Mouse (Mus musculus): Measurements from ENCODE around the gene Shroom4. TPM values are rescaled to one million over a fixed set of nuclear protein-coding genes. Genes with fewer than 3 reads are reported as not detected.

Shroom4 gene
- polyA plus RNA-seq, 1 experiment, result 12.1 TPM

GRCm38 (mm10) chrX:6565066-6565465, 165.4 kb downstream of the Shroom4 start:
- H3K9ac ChIP-seq (ENCODE audit: low read depth, poor library complexity, severe bottlenecking), result no peak overlapping the region
- no peak overlapping the region for H3K27ac ChIP-seq (ENCODE audit: insufficient read depth, low read length)
- H3K36me3 ChIP-seq (ENCODE audit: control insufficient read depth, insufficient read depth, low read length, poor library complexity, severe bottlenecking), result no peaks in the 10 kb centered on the region
- no peak overlapping the region for H3K4me3 ChIP-seq (ENCODE audit: low read depth, low read length)
- H3K9me3 ChIP-seq (replicated peaks; ENCODE audit: control insufficient read depth, insufficient read depth, low read length, poor library complexity, severe bottlenecking), result no peaks in the 10 kb centered on the region
- TF ChIP-seq EP300 (IDR thresholded peaks at IDR 0.05; ENCODE audit: insufficient read depth, low read depth, low read length) (no peak), CTCF (IDR thresholded peaks at IDR 0.05; ENCODE audit: low read depth, low read length) (no peak), POLR2A (IDR thresholded peaks at IDR 0.05; ENCODE audit: insufficient read depth, low read length) (no peak)
- H3K4me1 ChIP-seq (ENCODE audit: control insufficient read depth, insufficient read depth, low read length), result no peaks in the 10 kb centered on the region
- no peaks in the 10 kb centered on the region for H3K27me3 ChIP-seq (ENCODE audit: control insufficient read depth, insufficient read depth, low read length, poor library complexity, severe bottlenecking)

DNA sequence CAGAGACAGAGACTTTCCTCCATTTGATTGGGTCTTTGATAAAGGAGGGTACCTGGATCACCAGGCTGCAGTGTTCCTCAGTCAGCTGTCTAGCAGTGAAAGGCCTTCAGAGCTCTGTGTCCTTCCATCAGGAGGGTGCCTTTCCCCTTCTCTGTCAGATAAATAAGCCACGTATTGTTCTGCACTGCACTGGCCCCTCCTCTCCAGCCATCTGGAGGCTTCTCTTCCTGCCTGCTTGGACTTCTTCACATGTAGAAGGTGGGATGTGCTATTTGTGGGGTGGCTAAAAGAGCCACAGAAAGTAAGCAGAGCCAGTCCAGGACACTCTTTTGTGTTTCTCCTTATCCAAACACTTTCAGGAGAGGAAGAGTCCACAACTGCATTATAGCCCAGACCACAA, 174.9 kb downstream of the Shroom4 start:
- H3K27me3 ChIP-seq (ENCODE audit: control insufficient read depth, insufficient read depth, low read length, poor library complexity, severe bottlenecking), result no peaks in the 10 kb centered on the region
- TF ChIP-seq POLR2A (IDR thresholded peaks at IDR 0.05; ENCODE audit: insufficient read depth, low read length) (no peak), EP300 (IDR thresholded peaks at IDR 0.05; ENCODE audit: insufficient read depth, low read depth, low read length) (no peak), CTCF (IDR thresholded peaks at IDR 0.05; ENCODE audit: low read depth, low read length) (no peak)
- H3K4me3 ChIP-seq (ENCODE audit: low read depth, low read length), result no peak overlapping the region
- H3K9ac ChIP-seq (ENCODE audit: low read depth, poor library complexity, severe bottlenecking), result no peak overlapping the region
- no peak overlapping the region for H3K27ac ChIP-seq (ENCODE audit: insufficient read depth, low read length)
- H3K4me1 ChIP-seq (ENCODE audit: control insufficient read depth, insufficient read depth, low read length), result no peaks in the 10 kb centered on the region
- no peaks in the 10 kb centered on the region for H3K9me3 ChIP-seq (replicated peaks; ENCODE audit: control insufficient read depth, insufficient read depth, low read length, poor library complexity, severe bottlenecking)
- no peaks in the 10 kb centered on the region for H3K36me3 ChIP-seq (ENCODE audit: control insufficient read depth, insufficient read depth, low read length, poor library complexity, severe bottlenecking)

DNA sequence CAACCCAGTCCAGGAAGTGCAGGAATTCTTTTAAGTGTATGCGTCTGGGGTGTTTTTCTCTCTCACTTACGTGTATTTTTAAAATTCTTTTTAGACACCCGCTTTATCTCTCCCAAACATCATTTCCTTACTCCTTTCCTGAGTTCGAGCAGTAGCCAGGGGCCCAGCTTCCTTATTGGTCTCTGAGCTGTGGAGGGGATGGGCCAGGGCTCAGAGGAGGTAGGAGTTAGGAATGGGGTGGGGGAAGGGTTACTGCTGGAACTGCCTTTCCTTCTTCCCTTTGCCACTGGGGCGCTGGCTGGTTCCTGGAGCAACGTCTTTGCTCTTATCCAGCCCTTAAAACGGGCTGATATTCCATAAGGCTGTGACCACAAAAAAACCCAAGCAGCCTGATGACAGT, 177.3 kb downstream of the Shroom4 start:
- Histone ChIP-seq H3K9me3 (replicated peaks; ENCODE audit: control insufficient read depth, insufficient read depth, low read length, poor library complexity, severe bottlenecking) (no peaks in the 10 kb centered on the region), H3K36me3 (ENCODE audit: control insufficient read depth, insufficient read depth, low read length, poor library complexity, severe bottlenecking) (no peaks in the 10 kb centered on the region), H3K4me3 (ENCODE audit: low read depth, low read length) (no peak overlapping the region), H3K4me1 (ENCODE audit: control insufficient read depth, insufficient read depth, low read length) (no peaks in the 10 kb centered on the region), H3K27me3 (ENCODE audit: control insufficient read depth, insufficient read depth, low read length, poor library complexity, severe bottlenecking) (no peaks in the 10 kb centered on the region), H3K27ac (ENCODE audit: insufficient read depth, low read length) (no peak overlapping the region), H3K9ac (ENCODE audit: low read depth, poor library complexity, severe bottlenecking) (no peak overlapping the region)
- TF ChIP-seq CTCF (IDR thresholded peaks at IDR 0.05; ENCODE audit: low read depth, low read length) (no peak), POLR2A (IDR thresholded peaks at IDR 0.05; ENCODE audit: insufficient read depth, low read length) (no peak)

DNA sequence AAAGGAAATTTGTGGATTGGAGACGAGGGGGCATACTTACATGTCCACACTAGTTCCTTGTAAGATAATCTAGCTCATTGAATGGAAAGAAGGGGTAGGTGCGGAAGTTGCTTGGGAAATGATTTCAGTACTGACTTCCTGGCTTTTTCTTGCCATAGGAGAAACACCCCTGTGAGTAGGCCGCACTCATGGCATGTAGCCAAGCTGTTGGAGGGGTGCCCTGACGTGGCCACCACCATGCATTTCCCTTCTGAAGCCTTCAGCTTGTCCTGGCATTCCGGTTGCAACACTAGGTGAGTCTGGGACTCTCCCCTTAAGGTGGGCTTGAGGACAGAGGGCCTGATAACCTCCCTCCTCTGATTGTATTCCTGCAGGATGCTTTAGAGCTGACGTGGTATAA, 181.0 kb downstream of the Shroom4 start:
- Histone ChIP-seq H3K4me1 (ENCODE audit: control insufficient read depth, insufficient read depth, low read length) (no peaks in the 10 kb centered on the region), H3K27me3 (ENCODE audit: control insufficient read depth, insufficient read depth, low read length, poor library complexity, severe bottlenecking) (no peaks in the 10 kb centered on the region), H3K9me3 (replicated peaks; ENCODE audit: control insufficient read depth, insufficient read depth, low read length, poor library complexity, severe bottlenecking) (no peaks in the 10 kb centered on the region), H3K27ac (ENCODE audit: insufficient read depth, low read length) (no peak overlapping the region), H3K4me3 (ENCODE audit: low read depth, low read length) (no peak overlapping the region), H3K9ac (ENCODE audit: low read depth, poor library complexity, severe bottlenecking) (no peak overlapping the region), H3K36me3 (ENCODE audit: control insufficient read depth, insufficient read depth, low read length, poor library complexity, severe bottlenecking) (no peaks in the 10 kb centered on the region)
- TF ChIP-seq POLR2A (IDR thresholded peaks at IDR 0.05; ENCODE audit: insufficient read depth, low read length), result no peak
- TF ChIP-seq CTCF (IDR thresholded peaks at IDR 0.05; ENCODE audit: low read depth, low read length), result no peak
- no peak for TF ChIP-seq EP300 (IDR thresholded peaks at IDR 0.05; ENCODE audit: insufficient read depth, low read depth, low read length)

DNA sequence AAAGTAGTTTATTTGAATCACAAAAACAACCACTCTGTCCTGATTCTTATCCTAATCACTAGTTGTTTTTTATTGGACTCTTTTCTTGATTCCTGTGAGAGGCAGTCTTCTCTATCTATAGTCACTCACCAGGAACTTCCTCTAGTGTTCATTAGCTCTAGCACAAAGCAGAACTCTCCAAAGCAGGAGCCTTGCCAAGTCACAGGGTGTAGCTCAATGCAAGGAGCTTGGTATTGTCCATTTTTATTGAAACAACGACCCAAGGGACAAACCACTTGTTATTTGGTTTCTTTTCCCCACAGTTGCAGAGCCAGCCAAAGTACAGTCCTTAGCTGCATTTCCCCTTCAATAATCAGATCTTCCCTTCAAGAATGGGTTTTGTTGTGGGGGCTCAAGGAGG, 181.5 kb downstream of the Shroom4 start:
- Histone ChIP-seq H3K4me3 (ENCODE audit: low read depth, low read length) (no peak overlapping the region), H3K9me3 (replicated peaks; ENCODE audit: control insufficient read depth, insufficient read depth, low read length, poor library complexity, severe bottlenecking) (no peaks in the 10 kb centered on the region), H3K9ac (ENCODE audit: low read depth, poor library complexity, severe bottlenecking) (no peak overlapping the region), H3K27ac (ENCODE audit: insufficient read depth, low read length) (no peak overlapping the region), H3K36me3 (ENCODE audit: control insufficient read depth, insufficient read depth, low read length, poor library complexity, severe bottlenecking) (no peaks in the 10 kb centered on the region), H3K4me1 (ENCODE audit: control insufficient read depth, insufficient read depth, low read length) (no peaks in the 10 kb centered on the region), H3K27me3 (ENCODE audit: control insufficient read depth, insufficient read depth, low read length, poor library complexity, severe bottlenecking) (no peaks in the 10 kb centered on the region)
- TF ChIP-seq POLR2A (IDR thresholded peaks at IDR 0.05; ENCODE audit: insufficient read depth, low read length) (no peak), EP300 (IDR thresholded peaks at IDR 0.05; ENCODE audit: insufficient read depth, low read depth, low read length) (no peak), CTCF (IDR thresholded peaks at IDR 0.05; ENCODE audit: low read depth, low read length) (no peak)

DNA sequence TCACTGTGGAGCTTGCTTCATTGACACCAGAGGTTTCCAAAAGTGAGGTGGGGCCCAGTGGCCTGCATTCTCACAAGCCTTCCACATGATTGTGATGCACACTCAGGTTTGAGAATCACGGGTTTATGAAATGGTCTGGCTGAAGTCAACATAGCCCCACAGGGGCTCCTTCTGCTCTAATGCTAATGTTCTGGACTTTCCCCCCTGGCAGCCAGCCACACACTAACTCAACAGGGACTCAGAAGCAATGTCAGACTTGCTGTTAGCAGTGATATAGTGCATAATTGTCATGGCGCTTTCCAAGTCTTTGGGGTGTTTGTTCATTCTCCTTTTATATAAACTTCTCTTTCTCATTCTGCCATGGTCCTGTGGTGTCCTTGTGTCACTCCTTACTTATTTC, 183.0 kb downstream of the Shroom4 start:
- Histone ChIP-seq H3K36me3 (ENCODE audit: control insufficient read depth, insufficient read depth, low read length, poor library complexity, severe bottlenecking) (no peaks in the 10 kb centered on the region), H3K27ac (ENCODE audit: insufficient read depth, low read length) (no peak overlapping the region), H3K4me1 (ENCODE audit: control insufficient read depth, insufficient read depth, low read length) (no peaks in the 10 kb centered on the region), H3K9me3 (replicated peaks; ENCODE audit: control insufficient read depth, insufficient read depth, low read length, poor library complexity, severe bottlenecking) (no peaks in the 10 kb centered on the region), H3K4me3 (ENCODE audit: low read depth, low read length) (no peak overlapping the region), H3K9ac (ENCODE audit: low read depth, poor library complexity, severe bottlenecking) (no peak overlapping the region), H3K27me3 (ENCODE audit: control insufficient read depth, insufficient read depth, low read length, poor library complexity, severe bottlenecking) (no peaks in the 10 kb centered on the region)
- TF ChIP-seq EP300 (IDR thresholded peaks at IDR 0.05; ENCODE audit: insufficient read depth, low read depth, low read length), result no peak
- no peak for TF ChIP-seq POLR2A (IDR thresholded peaks at IDR 0.05; ENCODE audit: insufficient read depth, low read length)
- no peak for TF ChIP-seq CTCF (IDR thresholded peaks at IDR 0.05; ENCODE audit: low read depth, low read length)

All from ES-Bruce4 (cell line).